ENCODE assay signal across 8 mouse cellular contexts in genomic region chr19:8989567-8990431, GRCm38 (mm10). TPM values are rescaled to one million over a fixed set of nuclear protein-coding genes. Genes with fewer than 3 reads are reported as not detected.
DNase-seq lines count a peak whose midpoint lies in the region; ATAC-seq and TF ChIP-seq lines count a peak whose summit lies in the region.

No protein-coding gene starts in this region.

- H3K4me3 ChIP-seq in layer of hippocampus, adult 2 months: peak overlapping the region; percentile 58
- peak overlapping the region; percentile 97 for H3K4me3 ChIP-seq in kidney, adult 2 months (ENCODE audit: insufficient read depth, low read depth, low read length)
- H3K4me3 ChIP-seq in lung, postnatal 0 days (ENCODE audit: low read depth, low read length): peak overlapping the region; percentile 95

- no peak for TF ChIP-seq POLR2A in kidney, adult 2 months (IDR thresholded peaks at IDR 0.05; ENCODE audit: low read depth, low read length)

- no peaks in the 10 kb centered on the region for H3K36me3 ChIP-seq in kidney, adult 2 months (ENCODE audit: control insufficient read depth, insufficient read depth, low read length)
- no peaks in the 10 kb centered on the region for H3K36me3 ChIP-seq in lung, postnatal 0 days (ENCODE audit: insufficient read depth, low read length)

- peak overlapping the region; percentile 71 for H3K4me2 ChIP-seq in lung, postnatal 0 days (replicated peaks; ENCODE audit: low read depth, low read length)

- H3K9me3 ChIP-seq in lung, postnatal 0 days (ENCODE audit: low read length): no peaks in the 10 kb centered on the region

- no peaks in the 10 kb centered on the region for H3K27me3 ChIP-seq in kidney, adult 2 months (replicated peaks; ENCODE audit: control insufficient read depth, insufficient read depth, low read length)
- H3K27me3 ChIP-seq in lung, postnatal 0 days (replicated peaks; ENCODE audit: insufficient read depth, low read length): no peaks in the 10 kb centered on the region

- no peak for DNase-seq in layer of hippocampus, adult 2 months (ENCODE audit: low spot score in 2 of 2)
- no peak for DNase-seq in layer of hippocampus, adult 18-20 months (ENCODE audit: low spot score in 2 of 2)
- DNase-seq in embryo, embryonic 10.5 days (ENCODE audit: low spot score): peak; percentile 78
- peak; percentile 91 for DNase-seq in heart, adult 8-10 months (ENCODE audit: low spot score)
- DNase-seq in kidney, adult 2 months: peak; percentile 92
- DNase-seq in lung, postnatal 0 days (ENCODE audit: low spot score): peak; percentile 96
- peak; percentile 84 for DNase-seq in ovary, postnatal 14 days (ENCODE audit: low spot score)
- DNase-seq in cerebellum, adult 11 months: no peak

- peaks cover 17% of the 10 kb centered on the region; the same call in 1 of the 2 replicates for H3K4me1 ChIP-seq in kidney, adult 2 months (ENCODE audit: control insufficient read depth, insufficient read depth, low read length)
- peaks cover 45% of the 10 kb centered on the region for H3K4me1 ChIP-seq in lung, postnatal 0 days (ENCODE audit: insufficient read depth, low read depth, low read length)

- ATAC-seq in lung, postnatal 0 days: peak; percentile 80

- peak; percentile 32; the same call in 1 of the 2 replicates for TF ChIP-seq EP300 in lung, postnatal 0 days (IDR thresholded peaks at IDR 0.05)

- H3K27ac ChIP-seq in layer of hippocampus, adult 2 months: peak overlapping the region; percentile 84
- peak overlapping the region; percentile 94 for H3K27ac ChIP-seq in kidney, adult 2 months (ENCODE audit: insufficient read depth, low read depth, low read length)
- peak overlapping the region; percentile 98 for H3K27ac ChIP-seq in lung, postnatal 0 days (ENCODE audit: low read length)

- no peak; the same call in 1 of the 2 replicates for TF ChIP-seq CTCF in layer of hippocampus, adult 2 months (conservative IDR thresholded peaks at IDR 0.05)
- no peak for TF ChIP-seq CTCF in kidney, adult 2 months (conservative IDR thresholded peaks at IDR 0.05; ENCODE audit: insufficient read depth, insufficient read length, low read depth, low read length)
- peak; percentile 56 for TF ChIP-seq CTCF in lung, postnatal 0 days (IDR thresholded peaks at IDR 0.05)

- WGBS in kidney, adult 2 months: under 1% methylated on average over 51 of the region's 53 CpGs
- under 1% methylated on average over 53 of the region's 53 CpGs for WGBS in lung, postnatal 0 days

- H3K9ac ChIP-seq in lung, postnatal 0 days (replicated peaks; ENCODE audit: low read depth): peak overlapping the region; percentile 97

RNA-seq across cellular contexts. Expression of gene Ahnak, which starts 0.7 kb away (rescaled TPM):
- total RNA-seq in layer of hippocampus, adult 2 months (2021): 10 to 100 TPM; 19.4 to 21.9 TPM
- 10 to 100 TPM; 18.1 to 19.9 TPM for total RNA-seq in layer of hippocampus, adult 18-20 months (2021)
- total RNA-seq in heart, adult 8-10 months (2022): 100 to 1,000 TPM; 332 to 446 (median 375) TPM
- polyA plus RNA-seq in kidney, adult 2 months (2012; rRNA removed): 11.9 TPM in 2 replicates
- polyA plus RNA-seq in lung, postnatal 0 days (2015; fragmentation: Nextera tagmentation; extraction: Ambion mirVana): 151 and 163 TPM in 2 replicates

RNA-seq across cellular contexts. Expression of gene Eef1g, which starts 23.0 kb away (rescaled TPM):
- total RNA-seq in layer of hippocampus, adult 2 months (2021): 100 to 1,000 TPM; 238 to 242 TPM
- 100 to 1,000 TPM; 257 to 269 TPM for total RNA-seq in layer of hippocampus, adult 18-20 months (2021)
- 100 to 1,000 TPM; 209 to 232 (median 227) TPM for total RNA-seq in heart, adult 8-10 months (2022)
- 203 and 236 TPM in 2 replicates for polyA plus RNA-seq in kidney, adult 2 months (2012; rRNA removed)
- 153 and 159 TPM in 2 replicates for polyA plus RNA-seq in lung, postnatal 0 days (2015; fragmentation: Nextera tagmentation; extraction: Ambion mirVana)

RNA-seq across cellular contexts. Expression of gene Tut1, which starts 36.2 kb away (rescaled TPM):
- total RNA-seq in layer of hippocampus, adult 2 months (2021): 10 to 100 TPM; 20.7 to 20.8 TPM
- 10 to 100 TPM; 21.9 to 22.5 TPM for total RNA-seq in layer of hippocampus, adult 18-20 months (2021)
- total RNA-seq in heart, adult 8-10 months (2022): 10 to 100 TPM in 1 of 4 experiments, 1 to 10 TPM in 3; 8.1 to 10.3 (median 8.6) TPM
- 14.1 and 14.3 TPM in 2 replicates for polyA plus RNA-seq in kidney, adult 2 months (2012; rRNA removed)
- 12.8 and 13.6 TPM in 2 replicates for polyA plus RNA-seq in lung, postnatal 0 days (2015; fragmentation: Nextera tagmentation; extraction: Ambion mirVana)

RNA-seq across cellular contexts. Expression of gene Mta2, which starts 48.1 kb away (rescaled TPM):
- 10 to 100 TPM; 58.0 to 68.7 TPM for total RNA-seq in layer of hippocampus, adult 2 months (2021)
- 10 to 100 TPM; 51.6 to 53.4 TPM for total RNA-seq in layer of hippocampus, adult 18-20 months (2021)
- total RNA-seq in heart, adult 8-10 months (2022): 10 to 100 TPM; 28.2 to 33.7 (median 30.4) TPM
- polyA plus RNA-seq in kidney, adult 2 months (2012; rRNA removed): 16.9 and 19.8 TPM in 2 replicates
- 81.8 and 84.7 TPM in 2 replicates for polyA plus RNA-seq in lung, postnatal 0 days (2015; fragmentation: Nextera tagmentation; extraction: Ambion mirVana)

Comparison
In these comparisons a context has a peak if more than half of its experiments do, and no peak if none do; other contexts are left out.
1. DNase-seq: peak in embryo, embryonic 10.5 days (single experiment), heart, adult 8-10 months (single experiment), kidney, adult 2 months (single experiment), lung, postnatal 0 days (single experiment) and ovary, postnatal 14 days (single experiment); none in layer of hippocampus, adult 2 months (0 of 2), layer of hippocampus, adult 18-20 months (0 of 2) and cerebellum, adult 11 months (single experiment).
2. RNA of gene Ahnak, which starts 0.7 kb away (total RNA-seq): 332 to 446 TPM in heart, adult 8-10 months; 19.4 to 21.9 TPM in layer of hippocampus, adult 2 months and 18.1 to 19.9 TPM in layer of hippocampus, adult 18-20 months; every median in the first group is over 10 times any median in the second.
3. Peak in every context shown above with its lines, with median percentiles within 50 percentile points of each other: H3K27ac ChIP-seq and H3K4me3 ChIP-seq.